Mouse (Mus musculus) cerebellum, adult 8-10 months (tissue): Measurements from ENCODE around the gene Ttl.

Source experiments
- DNase-seq: peaks from one replicate; pipeline ENCODE4 v3.0.0; 2022

The Ttl gene

DNA sequence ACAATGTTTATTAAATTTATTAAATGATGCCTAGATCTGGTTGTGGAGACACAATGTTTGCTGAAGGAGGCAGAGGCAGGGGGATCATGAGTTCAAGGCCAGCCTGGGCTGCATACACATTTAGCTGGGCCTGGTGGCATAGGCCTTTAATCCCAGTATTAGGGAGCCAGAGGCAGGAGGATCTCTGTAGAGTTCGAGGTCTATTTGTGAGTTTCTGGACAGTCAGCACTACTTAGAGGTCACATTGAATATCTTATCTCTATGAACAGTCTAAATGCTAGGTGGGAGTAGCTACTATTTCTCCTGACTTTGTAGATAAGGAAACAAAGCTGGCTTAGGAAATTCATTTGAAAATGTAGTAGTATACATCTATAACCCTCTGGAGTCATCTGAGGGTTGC, 21.8 kb downstream of the Ttl start:
- no peak for DNase-seq

DNA sequence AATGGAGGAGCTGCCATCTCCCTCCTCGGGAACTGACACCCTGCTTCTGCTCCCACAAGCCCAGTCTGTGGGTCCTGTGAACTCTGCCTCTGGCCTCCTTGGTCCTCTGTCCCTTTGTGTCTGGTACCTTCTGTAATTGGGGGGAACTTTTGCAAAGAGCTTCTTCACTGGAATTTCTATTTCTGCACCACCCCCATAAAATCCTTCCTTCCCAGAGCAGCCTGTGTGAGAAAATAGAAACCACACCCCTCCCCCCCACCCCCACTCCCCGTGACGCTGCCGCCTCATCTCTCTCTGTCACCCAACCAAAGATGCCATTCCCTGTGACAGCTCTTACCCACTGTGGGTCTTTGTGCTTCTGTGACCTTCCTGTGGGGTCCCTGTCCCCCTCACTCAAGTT, 24.6 kb downstream of the Ttl start:
- DNase-seq, result no peak

DNA sequence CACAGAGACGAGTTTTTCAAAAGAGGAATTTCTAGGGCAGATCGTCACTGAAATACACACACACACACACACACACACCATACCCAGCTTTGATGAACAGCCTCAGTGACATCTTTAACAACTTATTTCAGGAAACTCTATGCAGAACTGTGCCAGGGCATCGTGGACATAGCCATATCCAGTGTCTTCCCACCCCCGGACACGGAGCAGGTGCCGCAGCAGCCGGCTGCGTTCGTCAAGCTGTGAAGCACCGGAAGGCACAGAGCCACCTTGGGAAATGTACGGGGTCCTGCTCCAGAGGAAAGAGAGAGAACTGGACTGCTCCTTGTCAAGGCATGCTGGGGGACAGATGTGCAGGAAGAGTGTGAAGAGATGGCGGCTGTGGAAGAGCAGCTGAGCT, 27.1 kb downstream of the Ttl start:
- no peak for DNase-seq

DNA sequence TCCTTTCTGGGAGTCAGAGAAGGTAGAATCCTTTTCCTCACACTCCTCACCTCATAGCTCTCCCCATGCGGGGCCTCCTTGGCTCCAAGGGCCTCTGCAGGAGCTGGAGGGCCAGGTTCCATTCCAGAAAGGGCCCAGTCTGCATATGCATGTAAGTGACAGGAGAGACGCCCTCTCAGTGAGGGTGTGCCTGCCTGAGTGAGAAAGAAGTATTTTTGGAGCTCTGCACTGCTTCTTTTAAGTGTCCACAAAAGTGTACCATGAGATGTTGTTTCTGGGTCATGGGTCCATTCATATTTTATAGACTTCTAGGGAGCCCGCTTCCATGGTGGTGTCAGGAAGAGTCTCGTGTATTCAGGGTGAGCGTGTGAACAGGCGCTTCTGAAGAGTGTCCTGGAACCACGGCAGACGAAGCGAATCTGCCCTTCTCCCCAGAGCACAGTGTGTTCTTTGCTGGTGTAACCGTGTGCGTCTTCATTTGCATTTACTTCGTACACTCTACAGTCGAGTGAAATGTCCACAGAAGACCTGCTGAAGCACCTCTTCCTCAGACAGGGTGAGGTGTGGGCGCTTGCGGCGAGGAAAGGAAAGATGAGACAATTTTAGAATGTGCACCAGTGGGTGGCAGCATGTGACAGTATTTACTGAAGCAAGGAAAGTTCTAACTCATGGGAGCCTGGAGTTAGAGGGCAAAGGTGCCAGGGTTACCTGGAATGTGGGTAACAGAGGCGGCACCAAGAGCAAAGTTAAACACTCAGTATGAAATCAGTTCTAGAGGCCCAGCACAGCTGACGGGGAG, 28.4 kb downstream of the Ttl start:
- DNase-seq, result no peak

DNA sequence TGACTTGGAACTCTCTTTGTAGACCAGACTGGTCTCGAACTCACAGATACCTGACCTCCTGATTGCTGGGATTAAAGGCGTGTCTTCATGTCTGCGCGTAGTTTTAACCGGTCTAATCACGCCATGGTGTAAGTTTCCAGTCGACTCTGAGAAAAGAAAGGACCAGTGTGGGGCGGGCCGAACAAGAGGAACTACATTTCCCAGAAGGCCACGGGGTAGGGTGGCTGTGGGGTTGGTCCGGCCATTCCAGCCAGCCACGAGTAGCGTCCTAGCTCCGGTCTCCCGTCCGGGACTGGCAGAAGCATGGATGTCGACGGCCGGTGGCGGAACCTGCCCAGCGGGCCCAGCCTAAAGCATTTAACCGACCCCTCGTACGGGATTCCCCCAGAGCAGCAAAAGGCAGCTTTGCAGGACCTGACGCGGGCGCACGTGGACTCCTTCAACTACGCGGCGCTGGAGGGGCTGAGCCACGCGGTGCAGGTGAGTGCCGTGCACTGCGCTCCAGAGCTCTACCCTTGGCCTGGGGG, 35.1 kb downstream of the Ttl start, which contains the start of gene Polr1b:
TSS of gene Polr1b (plus strand) at position 212 of the 527 bp plus-strand sequence.
- DNase-seq, result peak; percentile 90

DNA sequence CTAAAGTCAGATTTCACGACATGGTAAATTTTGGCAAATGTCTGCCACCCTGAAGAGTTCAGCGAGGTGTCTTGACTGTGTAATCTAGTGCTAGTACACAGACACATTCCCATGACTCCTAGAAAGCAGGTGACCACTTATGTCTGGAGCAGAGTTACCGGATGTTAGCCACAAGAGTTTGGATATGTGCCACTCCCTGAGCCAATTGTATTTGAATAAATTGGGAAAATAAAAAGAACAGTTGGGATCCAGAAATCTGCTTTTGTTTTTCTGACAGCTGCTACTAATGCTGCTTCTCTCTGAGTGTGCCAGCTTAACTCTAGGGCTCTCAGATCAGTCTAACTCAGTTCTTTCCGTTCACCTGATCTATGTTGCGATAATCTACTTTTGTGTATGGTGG, 47.2 kb downstream of the Ttl start:
- DNase-seq, result no peak

DNA sequence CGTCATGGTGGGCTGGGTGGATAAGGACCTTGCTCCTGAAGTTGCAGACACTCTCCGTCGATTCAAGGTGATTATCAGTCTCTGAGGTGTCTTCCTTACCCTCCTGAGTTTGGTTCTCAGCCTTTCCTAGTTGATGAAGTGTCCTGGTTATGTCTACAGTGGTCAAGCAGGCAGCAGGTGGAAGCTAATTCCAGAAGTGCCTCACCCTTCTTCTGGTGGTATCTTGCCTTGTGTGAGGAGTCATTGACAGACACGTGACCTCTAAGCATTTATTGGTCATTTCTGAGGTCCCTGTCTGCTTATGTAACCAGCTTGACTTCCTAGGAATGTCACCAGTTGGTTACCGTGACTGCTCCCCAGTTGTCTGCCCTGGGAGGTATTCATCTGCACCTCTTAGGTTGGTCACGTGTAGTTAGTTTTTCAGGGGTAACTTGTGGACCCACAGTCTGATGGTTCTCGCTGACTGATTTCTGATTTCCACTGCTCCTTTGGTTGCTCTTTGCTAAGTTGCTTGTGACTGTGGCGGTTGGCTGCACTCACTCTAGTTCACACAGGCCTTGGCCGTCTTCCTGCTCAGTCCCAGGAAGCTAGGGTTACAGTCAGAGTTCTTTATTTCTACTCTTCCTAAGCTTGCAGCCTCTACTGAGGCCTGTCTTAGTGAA, 50.1 kb downstream of the Ttl start:
- no peak for DNase-seq

DNA sequence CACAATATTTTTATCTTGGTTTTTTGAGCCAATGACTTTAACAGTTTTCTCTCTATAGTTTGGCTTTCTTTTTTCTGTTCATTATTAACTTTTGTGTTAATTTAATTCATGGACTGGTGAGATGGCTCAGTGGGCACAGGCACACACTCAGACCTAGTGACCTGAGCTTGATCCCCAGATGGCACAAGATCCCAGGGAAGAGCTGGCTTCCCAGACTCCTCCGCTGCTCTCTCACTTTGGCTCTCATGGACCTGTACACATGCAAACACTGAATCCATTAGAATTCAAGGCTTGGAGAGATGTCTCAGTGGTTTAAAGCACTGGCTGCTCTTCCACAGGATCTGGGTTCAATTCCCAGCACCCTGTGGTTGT, 50.6 kb downstream of the Ttl start:
- DNase-seq, result no peak

DNA sequence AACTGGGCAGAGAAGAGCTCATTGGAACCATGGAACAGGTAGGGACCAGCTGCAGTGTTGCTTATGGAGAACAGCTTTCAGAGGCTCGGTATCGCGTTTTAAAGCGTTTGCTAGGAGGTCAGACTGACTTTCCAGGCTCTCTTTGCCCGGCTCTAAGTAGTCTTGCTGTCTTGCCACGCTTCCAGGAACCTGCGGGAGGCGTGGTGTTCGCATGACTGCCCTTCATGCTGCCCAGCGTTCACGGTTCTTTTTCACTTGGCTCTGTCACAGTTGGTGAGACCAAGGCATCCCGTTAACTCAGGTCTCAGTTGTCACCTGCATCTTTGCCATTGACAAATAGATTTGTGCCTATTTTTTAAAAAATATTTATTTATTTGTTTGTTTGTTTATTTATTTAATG, 52.3 kb downstream of the Ttl start:
- no peak for DNase-seq

DNA sequence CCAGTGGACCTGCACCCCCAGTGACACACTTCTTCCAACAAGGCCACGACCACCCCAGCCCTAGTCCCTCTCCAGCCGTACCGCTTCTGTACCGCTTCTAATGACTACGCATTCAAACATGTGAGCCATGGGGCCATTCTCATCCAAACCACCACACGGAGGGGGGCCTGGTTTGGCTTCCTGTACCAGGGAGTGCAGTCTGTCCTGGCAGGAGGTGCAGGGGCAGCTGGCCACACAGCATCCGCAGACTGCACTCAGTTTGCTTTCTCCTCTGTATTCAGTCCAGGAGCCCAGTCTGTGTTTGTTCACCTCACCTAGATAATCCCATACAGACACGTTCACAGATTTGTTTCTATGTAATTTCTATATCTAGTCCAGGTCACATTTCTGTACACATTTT, 56.2 kb downstream of the Ttl start:
- DNase-seq, result no peak

DNA sequence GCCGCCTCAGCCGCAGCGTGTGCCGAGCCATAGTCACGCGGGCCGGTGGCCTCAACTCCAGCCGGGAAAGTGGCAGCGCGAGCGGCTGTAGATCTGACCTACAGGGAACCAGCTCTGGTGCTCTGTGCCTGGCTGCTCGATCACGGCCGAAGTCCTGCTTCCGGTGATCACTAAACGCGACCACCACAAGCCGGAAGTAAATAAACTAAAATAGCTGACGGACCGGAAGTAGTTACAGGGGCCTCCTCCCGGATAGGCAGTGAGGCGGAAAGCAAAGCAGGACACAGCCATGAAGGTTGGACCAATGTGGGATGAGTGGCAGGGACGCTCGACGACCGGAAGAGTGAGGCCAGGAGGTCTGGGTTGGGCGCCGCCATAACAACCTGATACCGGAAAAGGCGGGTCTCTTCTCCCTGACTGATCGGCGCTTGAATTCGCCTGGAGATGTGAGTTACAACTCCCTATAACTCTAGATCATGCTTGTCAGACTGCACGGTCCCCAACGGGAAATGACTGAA, 63.7 kb downstream of the Ttl start, which contains the start of gene Chchd5:
TSS of gene Chchd5 (plus strand) at position 289 of the 518 bp plus-strand sequence.
- peak; percentile 90 for DNase-seq

DNA sequence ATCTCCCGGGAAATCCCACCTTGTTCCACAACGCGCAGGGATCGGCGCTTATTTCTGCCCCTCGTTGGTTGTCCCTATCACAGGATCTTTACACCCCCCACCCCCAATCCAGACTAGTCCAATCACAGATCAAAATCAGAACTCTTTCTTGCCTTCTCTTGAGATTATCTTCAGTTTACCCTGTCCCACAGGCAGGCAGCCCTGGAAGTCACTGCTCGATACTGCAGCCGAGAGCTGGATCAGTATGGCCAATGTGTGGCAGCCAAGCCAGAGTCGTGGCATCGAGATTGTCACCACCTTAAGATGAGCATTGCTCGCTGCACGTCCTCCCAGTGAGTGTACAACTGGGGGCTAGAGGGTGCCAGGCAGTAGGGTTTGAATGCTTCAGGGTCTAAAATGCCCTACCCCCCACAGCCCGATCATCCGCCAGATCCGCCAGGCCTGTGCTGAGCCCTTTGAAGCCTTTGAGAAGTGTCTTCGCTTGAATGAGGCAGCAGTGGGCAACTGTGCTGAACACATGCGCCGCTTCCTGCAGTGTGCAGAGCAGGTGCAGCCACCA, 64.3 kb downstream of the Ttl start:
- DNase-seq, result peak; percentile 48

DNA sequence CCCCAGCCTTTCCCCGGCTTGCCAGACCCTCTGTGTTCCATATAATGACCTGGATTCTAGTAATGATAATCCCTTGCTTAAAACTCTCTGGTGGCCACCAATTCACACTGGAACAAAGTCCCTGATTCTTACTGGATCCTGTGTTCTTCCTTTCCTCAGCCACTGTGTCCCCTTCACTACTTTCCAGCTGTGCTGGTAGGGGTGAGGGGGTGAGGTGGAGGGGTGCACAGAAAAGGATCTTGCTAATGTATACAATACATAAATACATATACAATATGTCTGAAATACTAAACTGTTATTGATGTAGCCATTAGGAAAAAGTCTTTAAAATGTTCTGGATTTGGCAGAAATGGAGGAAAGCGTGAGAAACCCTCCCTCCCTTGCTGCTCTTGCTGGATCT, 65.0 kb downstream of the Ttl start:
- DNase-seq, result no peak

DNA sequence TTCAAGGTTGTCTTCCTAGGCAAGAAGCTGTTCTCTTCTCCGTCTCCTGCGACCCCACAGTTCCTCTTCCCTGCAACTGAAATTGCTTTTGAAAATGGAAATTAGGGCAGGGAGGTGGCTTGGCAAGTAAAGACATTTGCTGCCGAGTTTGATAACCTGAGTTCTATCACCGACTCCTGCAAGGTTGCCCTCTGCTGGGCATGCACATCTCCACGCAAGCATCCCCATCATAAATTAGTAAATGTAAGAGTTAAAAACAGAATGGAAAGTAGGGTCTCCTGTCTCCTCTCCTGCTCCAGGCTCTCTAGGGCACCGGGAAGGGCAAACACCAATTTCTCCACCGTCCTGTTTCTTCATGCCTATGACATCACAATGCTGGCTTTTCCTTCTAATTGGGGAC, 66.5 kb downstream of the Ttl start:
- no peak for DNase-seq

DNA sequence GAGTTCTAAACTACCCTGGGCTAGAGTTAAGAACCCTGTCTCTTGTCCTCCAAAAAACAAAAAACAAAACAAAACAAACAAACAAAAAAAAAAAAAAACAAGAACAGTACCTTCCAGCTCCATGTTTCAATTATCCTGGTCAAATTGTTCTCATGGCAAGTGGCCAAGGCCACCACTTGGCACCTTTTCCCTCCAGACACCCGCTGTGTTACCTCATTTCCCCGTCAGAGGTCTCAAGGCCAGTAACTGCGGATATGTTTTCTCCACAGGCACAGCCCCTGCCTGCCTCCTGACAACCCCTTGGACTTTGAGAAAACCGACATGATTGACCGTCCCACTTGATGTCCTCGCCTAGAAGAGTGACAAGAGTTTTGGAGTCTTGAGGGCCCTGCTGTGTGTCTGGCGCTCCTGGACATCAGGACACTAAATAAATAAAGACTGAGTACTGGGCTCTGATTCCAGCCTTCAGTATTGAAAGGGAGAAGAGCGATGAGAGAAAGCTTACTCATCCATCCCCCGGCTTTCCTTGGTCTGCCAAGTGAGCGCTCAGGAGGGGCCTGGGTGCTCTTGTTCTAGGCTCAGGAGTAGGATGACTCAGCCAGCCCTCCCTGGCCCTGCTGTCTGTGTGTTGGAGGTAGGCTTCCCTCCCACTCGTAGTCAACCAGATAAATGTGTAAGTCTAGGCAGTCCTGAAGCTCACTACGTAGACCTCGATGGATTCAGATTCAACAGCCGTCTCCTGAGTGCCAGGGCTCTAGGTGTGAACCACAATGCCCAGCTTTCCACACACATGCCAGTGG, 67.5 kb downstream of the Ttl start:
- DNase-seq, result peak; percentile 46

DNA sequence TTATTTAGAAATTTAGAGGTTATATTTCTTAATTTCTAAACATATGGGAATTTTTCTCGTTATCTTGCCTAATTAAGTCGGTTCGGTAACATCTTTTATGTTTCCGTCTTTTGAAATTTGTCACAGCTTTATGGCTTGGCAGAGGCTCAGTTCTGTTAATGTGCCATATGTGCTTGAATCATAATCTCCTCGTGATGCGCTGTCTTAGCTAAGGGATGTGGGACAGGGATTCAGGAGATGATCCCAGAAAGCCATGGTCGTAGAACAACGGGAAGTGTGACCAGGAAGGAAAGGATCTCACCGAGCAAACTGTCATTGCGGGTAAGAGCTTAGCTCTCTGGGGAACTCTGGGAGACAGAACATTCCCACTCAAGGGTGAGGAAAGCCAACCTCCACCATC, 74.2 kb downstream of the Ttl start:
- peak; percentile 43 for DNase-seq
